Mouse (Mus musculus) brown adipose tissue, adult 24 weeks (tissue): Measurements from ENCODE around the gene Trpc4ap. TPM values are rescaled to one million over a fixed set of nuclear protein-coding genes. Genes with fewer than 3 reads are reported as not detected.
A peak's percentile ranks its signal among the peaks of the same experiment; 100 is the strongest.
"Not testable (repeated sequence)": the region's sequence is repeated elsewhere in the genome, so short reads cannot be mapped to it uniquely, and the experiment has no call there.

Experiments used
- H3K27ac ChIP-seq: fragments of 200-500 bp; replicated peaks from 2 replicates; pipeline ENCODE4 v1.5.1; 2012; ENCODE audit warnings: low read depth, mild to moderate bottlenecking, low read length
- H3K4me1 ChIP-seq: fragments of 200-500 bp; 2 replicates; pipeline ENCODE4 v1.6.1; 2012; ENCODE audit warnings: low read length, mixed read lengths; ENCODE audit not compliant: control insufficient read depth, insufficient read depth, insufficient read length
- H3K4me3 ChIP-seq: fragments of 200-500 bp; 2 replicates; pipeline ENCODE4 v1.5.1; 2012; ENCODE audit warnings: low read depth, mild to moderate bottlenecking, low read length, moderate library complexity; ENCODE audit not compliant: insufficient read depth
- polyA plus RNA-seq: library from polyadenylated mRNA; stranded (reverse); fragments of >200 nt; gene quantifications from 2 replicates; pipeline ENCODE4 v1.2.4, GENCODE M21; 2012; ENCODE audit not compliant: missing spikeins, insufficient read depth, insufficient read length

The Trpc4ap gene
- polyA plus RNA-seq, 1 experiment, result 69.5 TPM

DNA sequence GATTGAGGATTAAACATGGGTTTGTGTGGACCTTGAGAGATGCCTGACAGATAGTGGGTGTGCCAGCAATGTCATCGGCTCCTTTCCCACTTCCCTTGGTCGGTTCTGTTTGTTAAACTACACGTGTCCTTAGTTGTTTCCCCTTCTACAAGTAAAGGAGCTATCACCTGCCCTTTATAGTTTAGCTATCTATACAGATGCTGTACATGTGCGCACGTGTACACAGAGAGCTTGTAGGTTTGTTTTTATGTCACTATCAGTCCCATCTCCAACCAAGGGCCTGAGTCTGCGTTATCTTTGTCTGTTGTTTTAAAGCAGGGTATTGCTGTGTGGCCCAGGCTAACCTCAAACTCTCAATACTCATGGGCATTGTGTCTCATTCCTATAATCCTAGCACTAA lies 68.2 kb downstream of the Trpc4ap start:
- no peak overlapping the region for H3K4me3 ChIP-seq
- no peak overlapping the region for H3K27ac ChIP-seq
- no peaks in the 10 kb centered on the region for H3K4me1 ChIP-seq

- Histone ChIP-seq H3K27ac (no peak overlapping the region), H3K4me1 (no peaks in the 10 kb centered on the region), H3K4me3 (no peak overlapping the region)
These were observed 69.6 kb downstream of the Trpc4ap start for GRCm38 (mm10) chr2:155622606-155623005.

GRCm38 (mm10) chr2:155619817-155620216 lies 72.4 kb downstream of the Trpc4ap start:
- Histone ChIP-seq H3K4me1 (no peaks in the 10 kb centered on the region), H3K27ac (no peak overlapping the region), H3K4me3 (no peak overlapping the region)

DNA sequence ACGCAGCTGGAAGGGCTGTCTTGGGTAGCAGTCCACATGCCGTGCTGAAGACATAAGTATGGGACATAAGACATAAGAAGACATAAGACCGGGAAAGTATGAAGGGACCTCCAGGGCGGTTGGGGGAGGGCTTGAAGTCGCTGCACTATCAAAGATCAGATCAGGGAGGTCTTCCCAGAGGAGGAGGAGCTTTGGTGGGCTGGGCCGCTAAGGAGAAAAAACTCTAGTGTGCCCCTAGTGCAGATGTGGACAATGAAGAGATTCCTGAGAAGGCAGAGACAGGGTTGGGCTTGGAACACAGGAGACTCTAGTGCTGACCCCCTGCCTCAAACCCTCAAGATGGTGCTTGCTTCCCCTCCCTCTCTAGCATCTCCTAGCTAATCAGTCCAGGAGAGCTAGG lies 75.2 kb downstream of the Trpc4ap start:
- no peak overlapping the region for H3K27ac ChIP-seq
- H3K4me1 ChIP-seq, result no peaks in the 10 kb centered on the region
- H3K4me3 ChIP-seq, result no peak overlapping the region

GRCm38 (mm10) chr2:155613953-155614352 lies 78.2 kb downstream of the Trpc4ap start:
- H3K4me3 ChIP-seq, result no peak overlapping the region
- no peaks in the 10 kb centered on the region for H3K4me1 ChIP-seq
- H3K27ac ChIP-seq, result no peak overlapping the region

DNA sequence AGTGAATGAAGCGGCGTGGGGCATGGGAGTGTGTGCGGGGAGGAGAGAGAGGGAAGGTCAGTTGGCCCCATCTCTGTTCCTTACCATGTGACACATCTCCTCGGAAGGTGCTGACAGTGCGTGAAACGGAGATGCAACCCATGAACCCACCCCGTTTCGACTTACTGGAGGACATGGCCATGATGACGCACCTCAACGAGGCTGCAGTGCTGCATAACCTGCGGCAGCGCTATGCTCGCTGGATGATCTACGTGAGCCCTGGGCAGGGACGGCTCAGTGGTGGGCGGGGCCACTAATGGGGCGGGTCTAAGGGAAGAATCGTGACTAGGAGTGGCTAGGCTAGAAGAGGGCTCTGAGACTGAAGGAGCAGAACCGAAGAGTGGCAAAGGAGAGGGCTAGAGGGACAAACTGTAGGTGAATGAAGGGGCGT lies 78.8 kb downstream of the Trpc4ap start:
- no peak overlapping the region for H3K27ac ChIP-seq
- H3K4me3 ChIP-seq, result peak overlapping the region; percentile 38
- H3K4me1 ChIP-seq, result no peaks in the 10 kb centered on the region

GRCm38 (mm10) chr2:155611834-155612550 lies 80.2 kb downstream of the Trpc4ap start:
- no peak overlapping the region for H3K4me3 ChIP-seq
- H3K4me1 ChIP-seq, result no peaks in the 10 kb centered on the region
- no peak overlapping the region for H3K27ac ChIP-seq

DNA sequence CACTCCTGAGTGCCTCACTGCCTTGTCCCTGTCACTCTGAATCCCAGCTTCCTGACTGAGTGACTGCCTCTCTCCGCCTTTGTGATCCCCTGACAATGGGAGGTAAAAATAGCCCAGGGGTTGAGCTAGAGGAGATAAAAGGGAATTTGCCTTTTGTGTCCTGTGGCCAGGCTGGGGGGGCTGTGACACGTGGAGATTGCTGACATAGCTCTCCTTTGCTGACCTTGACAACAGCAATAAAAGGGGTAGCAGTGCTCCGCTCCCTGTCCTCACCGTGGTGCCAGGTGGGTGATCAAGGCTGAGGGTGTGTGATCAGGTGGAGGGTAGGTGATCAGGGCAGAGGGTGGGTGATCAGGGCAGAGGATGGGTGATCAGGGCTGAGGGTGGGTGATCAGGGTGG lies 81.2 kb downstream of the Trpc4ap start, which contains the start of gene Myh7b:
Myh7b (plus strand) TSS at position 235 of the 400 bp plus-strand sequence.
- Histone ChIP-seq H3K4me1 (no peaks in the 10 kb centered on the region), H3K4me3 (no peak within 1 kb of the TSS), H3K27ac (no peak within 1 kb of the TSS)

DNA sequence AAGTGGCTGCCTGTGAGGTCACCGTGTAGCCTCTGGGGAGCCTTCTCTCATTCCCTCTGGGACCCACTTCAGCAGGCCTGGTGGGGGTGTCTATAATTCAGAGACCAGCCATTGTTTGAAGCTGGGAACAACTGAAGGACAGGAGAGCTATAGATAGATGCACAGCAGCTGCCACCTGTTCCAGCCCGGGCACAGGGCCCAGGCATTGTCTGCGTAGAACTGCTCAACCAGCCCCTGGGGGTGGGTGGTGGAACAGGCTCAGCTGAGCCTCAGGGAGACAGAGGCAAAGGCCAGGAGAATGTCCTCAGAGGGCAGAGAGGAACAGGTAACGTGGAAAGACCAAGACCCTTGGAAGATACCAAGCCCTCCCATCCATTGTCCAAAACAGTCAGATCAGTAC lies 85.8 kb downstream of the Trpc4ap start:
- Histone ChIP-seq H3K4me3 (no peak overlapping the region), H3K27ac (no peak overlapping the region), H3K4me1 (no peaks in the 10 kb centered on the region)

- not testable (repeated sequence) for H3K27ac ChIP-seq, H3K4me3 ChIP-seq, H3K4me1 ChIP-seq
These were observed 87.0 kb downstream of the Trpc4ap start for GRCm38 (mm10) chr2:155605236-155605589.

DNA sequence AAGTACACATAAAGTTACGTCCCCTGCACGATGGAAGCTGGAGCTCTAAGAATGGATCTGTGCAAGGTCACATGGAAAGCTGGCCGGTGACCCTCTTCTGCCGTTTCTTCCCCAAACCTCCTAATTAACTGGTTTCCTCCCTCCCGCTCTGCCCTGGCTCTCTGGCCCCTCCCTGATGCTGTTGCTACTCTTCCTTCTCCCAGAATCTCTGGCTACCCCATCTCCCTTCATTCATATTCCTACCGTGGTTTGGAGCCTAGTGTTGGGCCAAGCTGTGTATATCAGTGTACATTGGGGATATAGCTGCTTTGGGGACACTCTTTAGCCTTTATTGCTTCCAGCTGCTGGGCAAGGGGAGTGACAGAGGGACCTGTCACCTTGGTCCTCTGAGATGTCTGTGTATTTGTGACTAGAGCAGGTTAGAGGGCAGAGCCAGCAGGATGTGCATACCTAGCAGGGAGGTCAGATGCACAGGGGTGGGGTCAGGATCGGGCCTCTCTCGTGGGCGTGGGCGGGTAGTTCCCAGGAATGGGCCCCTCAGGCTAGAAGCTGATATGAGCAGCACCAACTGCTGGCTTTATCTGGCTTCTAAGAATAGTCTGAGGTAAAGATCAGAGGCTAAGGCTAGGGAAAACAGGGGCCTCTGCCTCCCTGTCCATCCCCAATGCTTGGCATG lies 87.5 kb downstream of the Trpc4ap start:
- Histone ChIP-seq H3K27ac (no peak overlapping the region), H3K4me1 (no peaks in the 10 kb centered on the region), H3K4me3 (no peak overlapping the region)

DNA sequence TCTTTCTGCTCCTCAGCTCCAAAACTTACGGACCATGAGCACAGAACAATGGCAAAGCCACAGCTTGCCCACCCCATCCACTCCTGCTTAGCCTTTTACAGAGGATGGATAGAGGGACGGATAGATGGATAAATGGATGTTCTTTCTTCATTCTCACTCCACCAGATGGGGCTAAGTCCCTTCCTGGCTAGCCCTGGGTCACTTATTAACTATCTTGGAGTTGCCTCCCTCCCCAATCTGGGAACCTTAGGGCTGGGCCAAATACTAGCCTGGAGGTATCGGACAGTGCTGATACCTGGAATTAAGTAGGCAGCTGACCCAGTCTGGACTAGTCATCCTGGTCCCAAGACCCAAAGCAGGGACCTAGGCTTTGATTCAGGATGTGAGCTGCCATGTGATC lies 88.5 kb downstream of the Trpc4ap start:
- Histone ChIP-seq H3K27ac (no peak overlapping the region), H3K4me3 (no peak overlapping the region), H3K4me1 (no peaks in the 10 kb centered on the region)

DNA sequence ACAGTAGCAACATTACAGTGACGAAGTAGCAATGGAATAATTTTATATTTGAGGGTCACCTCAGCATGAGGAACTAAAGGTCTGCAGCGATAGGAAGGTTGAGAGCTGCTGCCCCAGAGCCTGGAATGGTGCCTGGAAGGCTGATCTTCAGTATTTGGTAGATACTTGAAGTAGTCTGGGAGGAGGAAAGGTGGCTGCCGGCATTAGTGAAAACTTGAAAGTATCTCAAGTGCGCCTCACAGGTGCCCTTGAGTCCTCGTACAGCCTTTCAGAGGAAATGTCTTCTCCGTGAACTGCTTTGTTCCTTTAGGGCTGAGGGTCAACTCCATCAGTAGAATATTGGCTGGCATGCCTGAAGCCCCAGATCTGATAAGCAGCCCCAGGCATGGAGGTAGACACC lies 96.7 kb downstream of the Trpc4ap start:
- Histone ChIP-seq H3K4me1 (no peaks in the 10 kb centered on the region), H3K4me3 (no peak overlapping the region), H3K27ac (no peak overlapping the region)

DNA sequence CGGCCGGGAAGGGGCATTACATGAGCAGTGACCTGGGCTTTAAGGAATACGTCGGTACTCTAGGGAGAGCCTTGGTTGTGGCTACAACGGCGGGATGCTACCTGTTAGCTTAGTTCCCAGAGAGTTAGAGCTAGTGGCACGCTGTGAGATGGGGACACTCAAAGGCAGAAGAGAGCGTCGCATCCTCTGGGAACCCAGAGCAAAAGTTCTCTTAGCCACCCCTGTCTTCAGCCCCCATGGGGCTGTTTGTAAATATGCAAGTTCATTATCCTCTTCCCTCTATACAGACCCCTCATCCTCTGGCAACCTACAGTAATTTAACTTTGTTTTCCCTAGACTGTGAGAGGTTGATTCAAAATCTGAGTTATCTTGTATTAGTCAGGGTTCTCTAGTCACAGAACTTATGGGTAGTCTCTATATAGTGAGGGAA lies 99.3 kb downstream of the Trpc4ap start:
- Histone ChIP-seq H3K4me1 (no peaks in the 10 kb centered on the region; the same call in 1 of the 2 replicates), H3K4me3 (peak overlapping the region; percentile 90), H3K27ac (peak overlapping the region; percentile 66)

DNA sequence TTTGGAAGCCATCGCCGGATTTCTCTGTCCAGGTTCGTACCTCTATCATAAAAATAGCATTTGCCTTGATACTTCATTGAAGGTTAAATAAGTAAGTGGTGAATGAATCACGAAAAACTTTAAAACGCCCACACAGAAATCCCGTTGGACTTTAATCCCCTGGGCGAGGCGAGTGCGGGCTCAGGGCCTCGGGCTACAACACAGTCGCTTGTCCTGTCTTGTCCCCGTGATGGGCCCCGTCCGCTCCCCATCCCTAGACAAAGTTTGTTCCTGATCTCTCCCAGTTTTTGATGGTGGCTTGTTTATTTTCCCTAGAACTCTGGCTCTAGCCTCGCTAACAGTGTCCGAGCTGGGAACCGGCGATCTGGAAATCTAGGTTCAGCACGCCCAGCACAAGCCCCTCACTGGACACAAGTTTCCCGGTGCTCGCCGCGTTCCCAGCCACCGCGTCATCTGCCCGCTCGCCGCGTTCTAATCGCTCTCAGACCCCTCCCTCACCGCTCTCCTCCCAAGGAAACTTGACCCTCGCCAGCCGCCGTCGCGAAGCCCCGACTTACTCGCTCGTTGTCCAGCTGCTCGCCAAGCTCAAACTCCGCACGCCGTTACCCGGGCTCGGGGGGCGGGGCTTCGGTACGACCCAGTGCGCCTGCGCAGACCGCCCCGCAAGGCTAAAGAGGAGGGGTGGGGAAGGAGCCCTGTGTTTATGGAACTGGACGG lies 99.9 kb downstream of the Trpc4ap start, which contains the start of gene Gss:
Gss (minus strand) TSS at position 674 of the 717 bp plus-strand sequence.
- Histone ChIP-seq H3K4me1 (no peaks in the 10 kb centered on the region; the same call in 1 of the 2 replicates), H3K4me3 (peak within 1 kb of the TSS; percentile 90), H3K27ac (peak within 1 kb of the TSS; percentile 87)
